Mouse (Mus musculus): ENCODE data around the gene Ube4a. TPM values are rescaled to one million over a fixed set of nuclear protein-coding genes. Genes with fewer than 3 reads are reported as not detected.

Ube4a gene
- polyA plus RNA-seq (2016; fragmentation: Nextera tagmentation; extraction: Ambion mirVana), result 36.0 and 40.4 TPM in 2 replicates

DNA sequence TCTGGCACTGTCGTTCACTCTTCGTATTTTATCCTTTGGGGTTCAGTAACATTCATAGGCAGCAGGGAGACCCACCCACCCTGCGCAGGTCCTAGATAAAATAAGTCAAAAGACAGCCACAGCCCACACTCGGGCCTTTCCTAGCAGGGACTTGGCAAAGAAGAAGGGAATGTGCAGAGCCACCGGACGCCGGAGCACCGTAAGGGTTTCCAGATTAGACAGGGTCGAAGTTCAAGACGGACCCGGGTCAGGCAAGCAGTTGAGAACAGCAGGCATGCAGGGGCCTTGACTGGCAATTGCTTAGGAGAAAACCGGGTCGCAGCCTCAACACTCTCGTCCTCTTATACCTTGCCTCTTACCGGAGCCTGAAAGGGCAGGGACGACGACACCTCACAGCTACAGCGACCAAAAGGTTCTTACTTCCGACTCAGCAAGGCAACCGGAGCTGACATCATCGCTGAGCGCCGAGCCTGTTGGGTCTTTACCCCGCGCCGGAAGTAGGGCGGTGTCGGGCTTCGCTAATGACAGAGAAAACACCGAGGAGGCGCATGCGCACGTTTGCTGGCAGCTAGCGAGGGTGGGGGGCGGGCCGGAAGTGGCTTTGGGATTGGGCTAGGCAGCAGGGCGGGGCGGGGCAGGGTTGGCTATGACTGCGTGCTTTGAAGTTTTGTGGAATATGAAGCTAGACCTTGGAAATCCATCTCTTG lies at the start of gene Ube4a:
Gene Ube4a (minus strand): TSS at position 475 of the 707 bp plus-strand sequence.
- Histone ChIP-seq H3K4me2 (replicated peaks) (peak within 1 kb of the TSS; percentile 82), H3K9me3 (replicated peaks) (no peaks in the 10 kb centered on the region), H3K4me1 (peaks cover 13% of the 10 kb centered on the region), H3K27me3 (0 out of 2 replicates have a peak, but pooled peaks cover under 1% of the 10 kb centered on the region), H3K36me3 (peaks cover 15% of the 10 kb centered on the region; the same call in 1 of the 2 replicates), H3K27ac (peak within 1 kb of the TSS; percentile 23; the same call in 1 of the 2 replicates), H3K4me3 (peak within 1 kb of the TSS; percentile 86), H3K9ac (peak within 1 kb of the TSS; percentile 82)
- WGBS, result under 1% methylated on average over 39 of the region's 39 CpGs
- ATAC-seq (ENCODE audit: low FRiP score), result peak; percentile 94

DNA sequence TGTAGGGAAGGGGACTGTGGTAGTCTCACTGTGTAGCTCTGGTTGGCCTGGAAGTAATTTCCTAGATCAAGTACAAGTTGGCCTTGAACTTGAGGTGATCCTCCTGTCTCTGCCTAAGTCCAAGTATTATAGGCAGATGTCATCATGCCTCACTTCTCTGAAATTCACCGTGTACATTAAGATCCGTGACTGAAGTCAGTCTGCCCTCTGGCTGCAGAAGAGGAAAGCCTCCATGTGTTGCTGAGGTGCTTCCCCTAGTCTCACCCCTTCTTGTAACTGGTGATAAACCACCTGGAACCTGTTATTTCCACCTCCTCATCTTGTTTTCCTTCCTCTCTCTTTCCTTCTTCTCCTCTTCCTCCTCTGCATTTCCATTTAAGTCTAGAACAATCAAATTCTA lies 49.5 kb upstream of the Ube4a start:
- H3K36me3 ChIP-seq, result no peaks in the 10 kb centered on the region
- H3K9ac ChIP-seq, result no peak overlapping the region
- no peaks in the 10 kb centered on the region for H3K9me3 ChIP-seq (replicated peaks)
- H3K4me1 ChIP-seq, result no peaks in the 10 kb centered on the region
- WGBS, result 45% methylated on average over 2 of the region's 2 CpGs
- no peaks in the 10 kb centered on the region; the same call in none of the 2 replicates for H3K27me3 ChIP-seq
- no peak for ATAC-seq (ENCODE audit: low FRiP score)
- no peak overlapping the region for H3K27ac ChIP-seq
- H3K4me2 ChIP-seq (replicated peaks), result no peak overlapping the region
- no peak overlapping the region for H3K4me3 ChIP-seq

DNA sequence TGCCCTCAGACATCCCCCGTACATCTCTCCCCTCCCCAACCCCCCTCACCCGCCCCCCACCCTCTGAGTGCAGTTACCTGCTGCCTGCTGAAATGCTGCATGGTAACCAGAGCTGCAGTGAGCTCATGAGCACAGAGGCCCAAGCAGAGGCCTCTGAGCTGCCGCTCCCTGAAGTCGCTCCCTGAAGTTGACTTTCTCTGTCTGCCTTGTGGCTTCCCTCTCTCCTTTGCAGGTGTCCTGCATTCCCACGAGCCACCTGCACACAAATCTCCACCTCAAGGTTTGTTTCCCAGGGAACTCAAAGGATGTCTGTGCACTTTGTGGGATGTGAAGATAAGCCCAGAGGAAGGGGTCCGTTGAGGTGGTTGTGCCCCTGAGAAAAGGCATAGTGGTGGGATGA lies 45.9 kb upstream of the Ube4a start:
- Histone ChIP-seq H3K4me1 (no peaks in the 10 kb centered on the region), H3K36me3 (no peaks in the 10 kb centered on the region), H3K4me3 (no peak overlapping the region), H3K4me2 (replicated peaks) (no peak overlapping the region), H3K27ac (no peak overlapping the region), H3K27me3 (no peaks in the 10 kb centered on the region; the same call in none of the 2 replicates), H3K9me3 (replicated peaks) (no peaks in the 10 kb centered on the region), H3K9ac (no peak overlapping the region)
- no peak for ATAC-seq (ENCODE audit: low FRiP score)
- 46% methylated on average over 6 of the region's 6 CpGs for WGBS

DNA sequence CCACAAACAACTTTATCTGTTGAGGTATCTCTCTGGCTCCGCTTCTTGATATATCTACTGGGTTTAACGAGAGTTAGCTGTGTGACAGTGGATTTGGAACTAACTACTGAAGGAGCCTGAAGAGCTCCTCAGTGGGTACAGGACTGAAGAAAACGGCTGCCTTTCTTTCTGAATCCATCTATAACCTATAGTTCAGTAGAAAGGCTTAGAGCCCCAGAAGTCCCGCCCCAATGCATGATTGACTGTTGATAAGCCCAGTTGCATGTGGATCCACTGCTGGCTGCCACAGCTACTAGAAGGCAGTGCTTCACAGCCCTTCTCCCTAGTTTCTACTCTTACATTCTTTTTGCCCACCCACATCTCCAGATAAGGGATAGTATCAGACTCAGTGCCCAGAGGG lies 45.1 kb upstream of the Ube4a start:
- WGBS, result 81% methylated on average over 4 of the region's 4 CpGs
- no peak overlapping the region for H3K9ac ChIP-seq

DNA sequence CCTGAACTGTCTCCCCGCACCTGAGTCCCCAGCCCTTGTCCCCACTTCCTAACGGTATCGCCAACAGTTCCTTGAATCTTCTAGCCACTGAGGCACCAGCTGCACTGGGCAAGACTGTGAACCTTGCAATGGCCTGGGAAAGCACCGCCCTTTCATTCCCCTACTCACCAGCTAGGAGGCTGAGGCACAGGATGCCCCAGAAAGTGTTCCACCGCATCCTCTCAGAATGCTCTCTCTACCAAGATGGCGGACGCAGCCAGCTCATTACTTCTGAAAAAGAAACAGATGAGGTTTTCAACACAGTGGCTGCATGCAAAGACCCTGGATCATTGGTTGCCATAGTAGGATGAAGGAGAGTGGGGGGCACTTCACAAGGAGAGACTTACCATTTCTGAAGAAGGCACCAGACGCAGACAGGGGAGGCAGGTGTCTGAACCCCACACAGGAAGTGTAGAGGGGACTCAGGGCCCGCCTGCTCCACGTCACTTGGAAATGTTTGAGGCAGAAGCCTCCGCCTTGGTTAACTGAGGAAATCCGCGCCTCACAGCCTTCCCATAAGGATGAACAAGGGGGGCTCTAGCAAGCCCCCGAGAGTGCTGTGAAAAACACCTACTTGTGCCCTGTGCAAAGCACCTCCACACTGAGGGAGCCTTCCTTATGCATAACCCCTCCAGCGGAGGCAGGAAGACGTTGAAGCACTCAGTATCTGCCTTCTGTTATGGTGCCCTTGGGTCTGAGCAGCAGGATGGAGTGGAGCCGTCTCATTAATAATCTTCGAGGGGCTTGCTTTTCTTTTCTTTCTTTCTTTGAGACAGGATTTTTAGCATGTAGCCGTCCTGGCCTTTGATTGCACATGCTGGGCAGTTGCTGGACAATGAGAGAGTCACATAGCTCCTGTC lies 44.0 kb upstream of the Ube4a start, which contains the start of gene Cd3e:
Gene Cd3e (minus strand): TSS at position 448 of the 899 bp plus-strand sequence.
- H3K9me3 ChIP-seq (replicated peaks), result no peaks in the 10 kb centered on the region
- no peaks in the 10 kb centered on the region for H3K4me1 ChIP-seq
- H3K27me3 ChIP-seq, result no peaks in the 10 kb centered on the region; the same call in none of the 2 replicates
- H3K4me3 ChIP-seq, result no peak within 1 kb of the TSS
- H3K4me2 ChIP-seq (replicated peaks), result no peak within 1 kb of the TSS
- no peak within 1 kb of the TSS for H3K9ac ChIP-seq
- H3K36me3 ChIP-seq, result no peaks in the 10 kb centered on the region
- no peak within 1 kb of the TSS for H3K27ac ChIP-seq
- no peak for ATAC-seq (ENCODE audit: low FRiP score)
- WGBS, result 83% methylated on average over 19 of the region's 19 CpGs

More for the DNA sequence above, 45.1 kb upstream of the Ube4a start:
- no peak for ATAC-seq (ENCODE audit: low FRiP score)
- H3K4me3 ChIP-seq, result no peak overlapping the region
- H3K4me1 ChIP-seq, result no peaks in the 10 kb centered on the region
- no peaks in the 10 kb centered on the region for H3K9me3 ChIP-seq (replicated peaks)
- no peak overlapping the region for H3K4me2 ChIP-seq (replicated peaks)
- no peaks in the 10 kb centered on the region for H3K36me3 ChIP-seq
- H3K27ac ChIP-seq, result no peak overlapping the region
- no peaks in the 10 kb centered on the region; the same call in none of the 2 replicates for H3K27me3 ChIP-seq

DNA sequence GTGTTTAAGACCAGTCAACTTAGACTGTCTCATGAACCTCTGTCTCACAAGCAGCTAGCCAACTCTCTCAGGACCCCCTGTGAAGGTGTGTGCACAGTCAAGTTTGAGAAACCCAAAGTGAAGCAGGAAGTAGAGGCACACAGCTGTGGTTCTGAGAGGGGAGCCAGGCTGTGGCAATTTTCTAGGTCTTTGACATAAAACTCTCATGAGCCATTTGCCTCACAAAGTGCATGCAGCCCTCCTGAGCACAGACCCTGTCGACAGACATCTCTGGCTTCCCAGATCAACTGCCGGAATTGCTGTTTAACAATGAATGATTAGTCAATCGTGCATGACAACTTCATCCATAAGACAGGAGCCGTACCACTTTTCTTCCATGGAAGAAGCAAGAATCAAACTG lies 42.9 kb upstream of the Ube4a start:
- Histone ChIP-seq H3K9me3 (replicated peaks) (no peaks in the 10 kb centered on the region), H3K4me2 (replicated peaks) (no peak overlapping the region), H3K4me1 (no peaks in the 10 kb centered on the region), H3K27me3 (no peaks in the 10 kb centered on the region; the same call in none of the 2 replicates), H3K9ac (no peak overlapping the region), H3K36me3 (no peaks in the 10 kb centered on the region), H3K27ac (no peak overlapping the region), H3K4me3 (no peak overlapping the region)
- no peak for ATAC-seq (ENCODE audit: low FRiP score)
- WGBS, result 73% methylated on average over 4 of the region's 4 CpGs

DNA sequence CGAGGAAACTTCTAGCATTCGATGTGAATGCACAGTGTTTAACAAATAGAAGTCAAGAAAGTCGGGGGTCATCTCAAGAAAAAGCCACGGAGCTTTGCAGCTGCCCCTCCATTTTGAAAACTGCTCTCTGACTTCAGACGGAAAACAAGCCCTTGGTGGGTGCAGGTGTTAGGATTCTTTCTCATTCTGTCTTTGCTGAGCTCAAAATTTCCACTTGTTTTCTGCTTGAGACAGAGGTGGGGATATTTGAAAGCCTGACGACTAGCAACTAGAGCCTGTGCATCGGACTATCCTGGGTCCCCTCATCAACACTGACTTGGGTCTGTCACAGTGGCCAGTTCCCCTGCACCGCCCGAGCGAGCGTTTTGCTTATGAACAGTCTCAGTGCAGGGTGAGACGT lies 42.0 kb upstream of the Ube4a start:
- Histone ChIP-seq H3K27ac (no peak overlapping the region), H3K4me1 (no peaks in the 10 kb centered on the region), H3K27me3 (no peaks in the 10 kb centered on the region; the same call in none of the 2 replicates), H3K9ac (no peak overlapping the region), H3K4me3 (no peak overlapping the region), H3K4me2 (replicated peaks) (no peak overlapping the region), H3K36me3 (no peaks in the 10 kb centered on the region), H3K9me3 (replicated peaks) (no peaks in the 10 kb centered on the region)
- no peak for ATAC-seq (ENCODE audit: low FRiP score)
- WGBS, result 82% methylated on average over 12 of the region's 12 CpGs

DNA sequence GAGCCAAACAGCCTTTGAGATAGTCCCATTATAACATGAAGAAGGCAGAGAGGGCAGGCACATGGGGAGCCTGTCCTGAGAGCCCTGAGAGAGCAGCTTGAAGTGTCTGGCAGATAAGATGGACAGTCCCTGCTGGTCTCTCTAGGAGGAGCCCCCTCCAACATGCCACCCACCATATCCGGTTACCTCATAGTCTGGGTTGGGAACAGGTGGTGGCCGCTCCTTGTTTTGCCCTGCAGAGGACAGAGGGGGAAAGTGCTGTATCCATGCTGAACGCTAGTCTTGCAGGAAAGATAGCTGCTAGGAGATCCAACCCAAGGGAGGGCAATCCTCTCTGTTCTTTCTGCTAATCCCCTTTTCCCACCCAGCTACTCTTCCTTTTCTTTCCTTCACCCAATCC lies 34.8 kb upstream of the Ube4a start:
- H3K36me3 ChIP-seq, result no peaks in the 10 kb centered on the region
- H3K9me3 ChIP-seq (replicated peaks), result no peaks in the 10 kb centered on the region
- H3K27ac ChIP-seq, result no peak overlapping the region
- no peak overlapping the region for H3K4me2 ChIP-seq (replicated peaks)
- no peaks in the 10 kb centered on the region for H3K4me1 ChIP-seq
- no peak for ATAC-seq (ENCODE audit: low FRiP score)
- no peaks in the 10 kb centered on the region for H3K27me3 ChIP-seq
- WGBS, result 67% methylated on average over 3 of the region's 3 CpGs
- no peak overlapping the region for H3K4me3 ChIP-seq
- no peak overlapping the region for H3K9ac ChIP-seq

DNA sequence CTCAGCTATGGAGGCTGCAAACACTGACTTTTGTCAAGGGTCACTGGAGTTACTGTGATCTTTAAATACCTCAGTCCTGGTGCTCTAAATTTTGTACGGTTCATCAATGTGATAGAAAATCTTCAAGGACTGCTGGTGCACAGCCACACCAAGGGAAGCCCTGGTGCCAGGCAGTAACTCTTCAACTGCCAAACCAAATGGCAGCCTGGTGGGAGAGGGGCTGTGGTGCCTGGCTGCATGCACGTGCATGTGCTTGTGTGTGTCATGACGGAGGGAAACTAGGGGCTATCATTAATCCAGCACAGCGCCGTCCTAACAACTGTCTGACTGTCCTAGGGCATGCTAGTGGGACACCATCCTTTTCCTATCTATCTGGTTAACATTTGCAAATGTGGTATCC lies 34.4 kb upstream of the Ube4a start:
- Histone ChIP-seq H3K4me3 (no peak overlapping the region), H3K4me2 (replicated peaks) (no peak overlapping the region), H3K9ac (no peak overlapping the region), H3K27ac (no peak overlapping the region), H3K4me1 (no peaks in the 10 kb centered on the region), H3K27me3 (no peaks in the 10 kb centered on the region), H3K36me3 (no peaks in the 10 kb centered on the region), H3K9me3 (replicated peaks) (no peaks in the 10 kb centered on the region)
- 77% methylated on average over 5 of the region's 5 CpGs for WGBS
- no peak for ATAC-seq (ENCODE audit: low FRiP score)

DNA sequence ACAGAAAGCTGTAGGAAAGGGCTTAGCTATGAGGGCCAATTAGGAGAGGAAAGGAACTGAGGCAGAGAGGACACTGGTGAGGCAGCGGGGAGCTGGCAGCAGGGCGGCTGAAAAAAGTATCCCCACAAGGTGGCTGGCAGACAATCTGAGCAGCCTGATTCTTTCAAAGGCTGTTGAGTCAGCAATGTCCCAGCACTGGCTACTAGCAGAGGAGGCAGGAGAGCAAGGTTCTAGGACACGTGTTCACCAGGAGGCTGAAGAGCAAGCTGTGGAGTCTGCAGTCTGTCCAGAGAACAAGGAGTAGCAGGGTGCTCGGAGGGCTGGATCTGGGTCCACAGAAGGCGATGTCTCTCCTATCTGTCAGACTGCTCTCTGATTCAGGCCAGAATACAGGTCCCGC lies 33.8 kb upstream of the Ube4a start:
- Histone ChIP-seq H3K27ac (no peak overlapping the region), H3K9ac (no peak overlapping the region), H3K4me3 (no peak overlapping the region), H3K9me3 (replicated peaks) (no peaks in the 10 kb centered on the region), H3K36me3 (no peaks in the 10 kb centered on the region), H3K4me1 (no peaks in the 10 kb centered on the region), H3K27me3 (no peaks in the 10 kb centered on the region), H3K4me2 (replicated peaks) (no peak overlapping the region)
- no peak for ATAC-seq (ENCODE audit: low FRiP score)
- WGBS, result 54% methylated on average over 6 of the region's 6 CpGs

DNA sequence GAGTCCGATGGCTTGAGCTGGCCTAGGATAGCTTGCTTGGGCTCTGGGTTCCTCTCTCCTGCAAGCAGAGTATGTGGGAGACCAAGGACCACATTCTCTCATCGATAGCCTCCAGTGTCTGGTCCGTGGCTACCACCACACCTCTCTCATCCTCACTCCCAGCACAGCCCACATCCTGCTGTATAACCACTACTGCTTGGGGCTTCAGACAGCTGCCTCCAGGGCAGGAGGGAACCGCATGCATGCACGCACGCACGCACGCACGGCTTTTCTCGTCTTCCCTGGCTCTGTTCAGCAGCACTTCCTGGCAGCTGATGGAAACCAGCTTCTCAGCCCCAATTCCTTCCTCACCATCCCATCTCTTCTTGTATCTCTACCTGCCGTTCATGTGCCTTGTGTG lies 32.7 kb upstream of the Ube4a start:
- Histone ChIP-seq H3K9ac (no peak overlapping the region), H3K4me2 (replicated peaks) (no peak overlapping the region), H3K4me3 (no peak overlapping the region), H3K9me3 (replicated peaks) (no peaks in the 10 kb centered on the region), H3K27ac (no peak overlapping the region), H3K27me3 (no peaks in the 10 kb centered on the region), H3K36me3 (no peaks in the 10 kb centered on the region), H3K4me1 (no peaks in the 10 kb centered on the region)
- WGBS, result 74% methylated on average over 11 of the region's 11 CpGs
- no peak for ATAC-seq (ENCODE audit: low FRiP score)

DNA sequence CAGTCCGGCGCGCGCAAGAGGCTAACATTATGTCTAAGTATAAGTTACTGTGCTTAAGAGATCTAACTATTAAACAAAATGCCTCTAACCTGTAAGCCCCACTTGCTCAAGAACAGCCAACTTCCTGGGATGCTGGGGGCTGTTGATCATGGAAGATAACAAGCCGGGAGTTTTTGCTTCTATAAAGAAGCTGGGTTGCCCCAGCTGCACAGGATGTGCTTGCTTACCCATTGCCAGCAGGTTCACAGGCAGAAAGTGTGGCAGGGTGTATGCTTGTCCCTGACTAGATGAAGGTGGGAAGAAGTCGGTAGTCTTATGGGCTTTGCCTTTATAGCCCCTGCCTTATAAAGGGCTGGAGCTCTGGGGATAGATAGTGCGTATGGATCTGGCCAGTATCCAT lies 31.2 kb upstream of the Ube4a start:
- 98% methylated on average over 7 of the region's 7 CpGs for WGBS
- H3K27me3 ChIP-seq, result no peaks in the 10 kb centered on the region
- no peak for ATAC-seq (ENCODE audit: low FRiP score)
- no peak overlapping the region for H3K4me3 ChIP-seq
- H3K9me3 ChIP-seq (replicated peaks), result no peaks in the 10 kb centered on the region
- no peak overlapping the region for H3K9ac ChIP-seq
- no peak overlapping the region for H3K4me2 ChIP-seq (replicated peaks)
- no peaks in the 10 kb centered on the region for H3K4me1 ChIP-seq
- H3K27ac ChIP-seq, result no peak overlapping the region
- no peaks in the 10 kb centered on the region for H3K36me3 ChIP-seq
